Mouse (Mus musculus): Measurements from ENCODE around the gene Gm43064. TPM values are rescaled to one million over a fixed set of nuclear protein-coding genes. Genes with fewer than 3 reads are reported as not detected.

Gm43064 gene
- total and polyA plus RNA-seq, 2 experiments from 2014 or later = 0.35 to 3.2 TPM

GRCm38 (mm10) chr3:103782844-103783609, 26.3 kb upstream of the Gm43064 start:
- H3K27ac ChIP-seq (ENCODE audit: low read depth, low read length) = no peak overlapping the region
- no peak for TF ChIP-seq CTCF (IDR thresholded peaks at IDR 0.05)
- no peak for DNase-seq (ENCODE audit: low spot score)
- H3K36me3 ChIP-seq (ENCODE audit: insufficient read depth, low read length) = no peaks in the 10 kb centered on the region
- ATAC-seq (ENCODE audit: low FRiP score) = no peak
- no peak overlapping the region for H3K9ac ChIP-seq (replicated peaks; ENCODE audit: low read length, poor library complexity, severe bottlenecking)
- H3K4me2 ChIP-seq (ENCODE audit: low read depth, low read length, poor library complexity, severe bottlenecking) = no peak overlapping the region
- 89% methylated on average over 4 of the region's 4 CpGs for WGBS
- no peak overlapping the region for H3K4me3 ChIP-seq (ENCODE audit: low read depth, low read length)
- H3K27me3 ChIP-seq (ENCODE audit: insufficient read depth, low read length) = no peaks in the 10 kb centered on the region
- H3K9me3 ChIP-seq (ENCODE audit: low read length) = no peaks in the 10 kb centered on the region
- no peaks in the 10 kb centered on the region; the same call in 1 of the 2 replicates for H3K4me1 ChIP-seq (ENCODE audit: insufficient read depth, low read length)

DNA sequence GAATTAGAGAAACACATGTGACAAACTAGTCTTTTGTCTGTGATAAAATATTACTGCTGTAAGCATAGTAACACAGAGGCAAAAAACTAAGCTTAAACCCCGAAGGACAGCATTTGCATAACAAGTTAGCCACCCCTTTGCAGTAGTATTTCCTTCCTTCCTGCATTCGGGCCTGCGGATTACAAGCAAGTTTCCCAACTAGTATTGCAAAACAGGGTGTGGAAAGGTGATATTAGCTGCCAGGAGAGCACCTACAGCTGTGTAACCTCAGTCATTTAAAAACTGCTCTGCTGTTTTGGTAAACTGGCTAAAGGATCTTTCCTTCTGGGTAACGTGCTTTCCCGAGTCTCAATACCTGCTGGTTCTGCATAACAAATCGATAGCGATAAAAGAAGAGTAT, 22.1 kb upstream of the Gm43064 start:
- H3K4me3 ChIP-seq (ENCODE audit: low read depth, low read length) = no peak overlapping the region
- no peak overlapping the region for H3K27ac ChIP-seq (ENCODE audit: low read depth, low read length)
- no peak overlapping the region for H3K4me2 ChIP-seq (ENCODE audit: low read depth, low read length, poor library complexity, severe bottlenecking)
- no peaks in the 10 kb centered on the region for H3K36me3 ChIP-seq (ENCODE audit: insufficient read depth, low read length)
- DNase-seq (ENCODE audit: low spot score) = no peak
- H3K9ac ChIP-seq (replicated peaks; ENCODE audit: low read length, poor library complexity, severe bottlenecking) = no peak overlapping the region
- ATAC-seq (ENCODE audit: low FRiP score) = no peak
- H3K4me1 ChIP-seq (ENCODE audit: insufficient read depth, low read length) = peaks cover 9% of the 10 kb centered on the region; the same call in 1 of the 2 replicates
- WGBS = 63% methylated on average over 7 of the region's 7 CpGs
- no peaks in the 10 kb centered on the region for H3K27me3 ChIP-seq (ENCODE audit: insufficient read depth, low read length)
- TF ChIP-seq CTCF (IDR thresholded peaks at IDR 0.05) = no peak
- no peaks in the 10 kb centered on the region for H3K9me3 ChIP-seq (ENCODE audit: low read length)

DNA sequence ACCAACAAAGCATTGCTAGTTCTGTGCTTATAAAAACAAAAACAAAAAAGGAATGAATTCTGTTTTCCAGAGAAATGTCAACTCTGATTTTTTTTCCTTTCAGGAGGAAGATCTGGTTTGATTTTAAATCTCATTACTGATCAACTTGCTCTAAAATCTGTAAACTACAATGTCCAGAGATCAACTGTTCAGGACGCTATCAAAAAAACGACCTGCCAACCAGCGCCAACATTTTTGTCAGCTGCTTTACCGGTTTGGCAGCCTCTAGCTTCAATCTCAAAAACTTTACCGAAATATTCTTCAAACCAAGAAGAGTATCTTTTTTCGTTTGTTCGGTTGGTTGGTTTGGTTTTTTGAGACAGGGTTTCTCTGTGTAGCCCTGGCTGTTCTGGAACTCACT, 20.3 kb upstream of the Gm43064 start:
- Histone ChIP-seq H3K9ac (replicated peaks; ENCODE audit: low read length, poor library complexity, severe bottlenecking) (no peak overlapping the region), H3K27me3 (ENCODE audit: insufficient read depth, low read length) (no peaks in the 10 kb centered on the region), H3K36me3 (ENCODE audit: insufficient read depth, low read length) (no peaks in the 10 kb centered on the region), H3K4me3 (ENCODE audit: low read depth, low read length) (peak overlapping the region; percentile 77; the same call in 1 of the 2 replicates), H3K9me3 (ENCODE audit: low read length) (no peaks in the 10 kb centered on the region), H3K27ac (ENCODE audit: low read depth, low read length) (no peak overlapping the region), H3K4me2 (ENCODE audit: low read depth, low read length, poor library complexity, severe bottlenecking) (peak overlapping the region; percentile 62), H3K4me1 (ENCODE audit: insufficient read depth, low read length) (peaks cover 9% of the 10 kb centered on the region; the same call in 1 of the 2 replicates)
- TF ChIP-seq CTCF (IDR thresholded peaks at IDR 0.05) = no peak
- WGBS = 87% methylated on average over 7 of the region's 7 CpGs
- DNase-seq (ENCODE audit: low spot score) (no peak), ATAC-seq (ENCODE audit: low FRiP score) (no peak)

- Histone ChIP-seq H3K36me3 (ENCODE audit: insufficient read depth, low read length) (no peaks in the 10 kb centered on the region), H3K9ac (replicated peaks; ENCODE audit: low read length, poor library complexity, severe bottlenecking) (peak overlapping the region; percentile 89; the same call in 1 of the 2 replicates), H3K9me3 (ENCODE audit: low read length) (no peaks in the 10 kb centered on the region), H3K27me3 (ENCODE audit: insufficient read depth, low read length) (no peaks in the 10 kb centered on the region), H3K4me1 (ENCODE audit: insufficient read depth, low read length) (peaks cover 9% of the 10 kb centered on the region; the same call in 1 of the 2 replicates), H3K4me3 (ENCODE audit: low read depth, low read length) (peak overlapping the region; percentile 77), H3K27ac (ENCODE audit: low read depth, low read length) (peak overlapping the region; percentile 93; the same call in 1 of the 2 replicates), H3K4me2 (ENCODE audit: low read depth, low read length, poor library complexity, severe bottlenecking) (peak overlapping the region; percentile 62)
- 4% methylated on average over 14 of the region's 14 CpGs for WGBS
- DNase-seq (ENCODE audit: low spot score) = peak; percentile 33
- TF ChIP-seq CTCF (IDR thresholded peaks at IDR 0.05) = no peak
- ATAC-seq (ENCODE audit: low FRiP score) = no peak
These were observed 19.5 kb upstream of the Gm43064 start for GRCm38 (mm10) chr3:103789891-103790345.

GRCm38 (mm10) chr3:103790346-103791145, 18.8 kb upstream of the Gm43064 start:
- DNase-seq (ENCODE audit: low spot score) = peak; percentile 19
- H3K4me3 ChIP-seq (ENCODE audit: low read depth, low read length) = peak overlapping the region; percentile 77
- no peaks in the 10 kb centered on the region for H3K9me3 ChIP-seq (ENCODE audit: low read length)
- H3K4me1 ChIP-seq (ENCODE audit: insufficient read depth, low read length) = peaks cover 9% of the 10 kb centered on the region; the same call in 1 of the 2 replicates
- H3K9ac ChIP-seq (replicated peaks; ENCODE audit: low read length, poor library complexity, severe bottlenecking) = peak overlapping the region; percentile 89
- no peaks in the 10 kb centered on the region for H3K27me3 ChIP-seq (ENCODE audit: insufficient read depth, low read length)
- peak; percentile 82 for ATAC-seq (ENCODE audit: low FRiP score)
- TF ChIP-seq CTCF (IDR thresholded peaks at IDR 0.05) = no peak
- H3K27ac ChIP-seq (ENCODE audit: low read depth, low read length) = peak overlapping the region; percentile 93
- under 1% methylated on average over 37 of the region's 61 CpGs for WGBS
- peak overlapping the region; percentile 62 for H3K4me2 ChIP-seq (ENCODE audit: low read depth, low read length, poor library complexity, severe bottlenecking)
- no peaks in the 10 kb centered on the region for H3K36me3 ChIP-seq (ENCODE audit: insufficient read depth, low read length)

Measured in midbrain, postnatal 0 days (tissue).